Mouse (Mus musculus): ENCODE data around the gene Gm3685. TPM values are rescaled to one million over a fixed set of nuclear protein-coding genes. Genes with fewer than 3 reads are reported as not detected.
A peak's percentile ranks its signal among the peaks of the same experiment; 100 is the strongest.
"Not testable (repeated sequence)": the region's sequence is repeated elsewhere in the genome, so short reads cannot be mapped to it uniquely, and the experiment has no call there.

Gene Gm3685
- not detected in 2 replicates for polyA plus RNA-seq (2014; fragmentation: Nextera tagmentation; extraction: Ambion mirVana)

DNA sequence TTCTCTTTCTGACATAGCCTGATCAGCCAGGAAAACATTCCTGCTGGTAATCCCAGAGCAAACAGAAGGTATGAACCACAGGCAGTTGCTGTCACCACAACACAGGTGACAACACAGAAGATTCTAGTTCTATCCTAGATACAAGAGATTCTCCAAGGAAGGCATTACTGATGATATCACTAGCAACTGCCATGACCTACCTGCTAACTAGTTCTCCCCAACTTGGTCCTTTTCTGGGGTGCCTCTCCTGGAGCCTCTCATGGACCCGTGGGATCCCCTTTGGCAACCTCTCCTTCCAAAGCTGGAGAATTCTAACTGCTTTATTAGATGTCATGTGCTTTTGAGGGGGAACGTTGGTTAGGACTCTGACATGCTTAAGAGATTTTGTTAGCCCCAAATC is at the start of gene Gm3685:
Gene Gm3685, minus strand, starts transcription at position 101 of the 400 bp plus-strand sequence.
- H3K4me3 ChIP-seq (ENCODE audit: low read depth, low read length); H3K27me3 ChIP-seq (replicated peaks; ENCODE audit: control insufficient read depth, insufficient read depth, low read length); H3K27ac ChIP-seq (replicated peaks; ENCODE audit: low read depth, low read length); H3K4me2 ChIP-seq (ENCODE audit: low read depth, low read length); H3K4me1 ChIP-seq (ENCODE audit: control insufficient read depth, insufficient read depth, low read length); H3K9ac ChIP-seq (ENCODE audit: low read depth, low read length); H3K36me3 ChIP-seq (ENCODE audit: control insufficient read depth, insufficient read depth, low read length); H3K9me3 ChIP-seq (ENCODE audit: control insufficient read depth, low read length); ATAC-seq (ENCODE audit: low read depth); DNase-seq (ENCODE audit: low spot score): not testable (repeated sequence)
- WGBS: no CpG with 5 or more reads among the region's 2 CpGs

DNA sequence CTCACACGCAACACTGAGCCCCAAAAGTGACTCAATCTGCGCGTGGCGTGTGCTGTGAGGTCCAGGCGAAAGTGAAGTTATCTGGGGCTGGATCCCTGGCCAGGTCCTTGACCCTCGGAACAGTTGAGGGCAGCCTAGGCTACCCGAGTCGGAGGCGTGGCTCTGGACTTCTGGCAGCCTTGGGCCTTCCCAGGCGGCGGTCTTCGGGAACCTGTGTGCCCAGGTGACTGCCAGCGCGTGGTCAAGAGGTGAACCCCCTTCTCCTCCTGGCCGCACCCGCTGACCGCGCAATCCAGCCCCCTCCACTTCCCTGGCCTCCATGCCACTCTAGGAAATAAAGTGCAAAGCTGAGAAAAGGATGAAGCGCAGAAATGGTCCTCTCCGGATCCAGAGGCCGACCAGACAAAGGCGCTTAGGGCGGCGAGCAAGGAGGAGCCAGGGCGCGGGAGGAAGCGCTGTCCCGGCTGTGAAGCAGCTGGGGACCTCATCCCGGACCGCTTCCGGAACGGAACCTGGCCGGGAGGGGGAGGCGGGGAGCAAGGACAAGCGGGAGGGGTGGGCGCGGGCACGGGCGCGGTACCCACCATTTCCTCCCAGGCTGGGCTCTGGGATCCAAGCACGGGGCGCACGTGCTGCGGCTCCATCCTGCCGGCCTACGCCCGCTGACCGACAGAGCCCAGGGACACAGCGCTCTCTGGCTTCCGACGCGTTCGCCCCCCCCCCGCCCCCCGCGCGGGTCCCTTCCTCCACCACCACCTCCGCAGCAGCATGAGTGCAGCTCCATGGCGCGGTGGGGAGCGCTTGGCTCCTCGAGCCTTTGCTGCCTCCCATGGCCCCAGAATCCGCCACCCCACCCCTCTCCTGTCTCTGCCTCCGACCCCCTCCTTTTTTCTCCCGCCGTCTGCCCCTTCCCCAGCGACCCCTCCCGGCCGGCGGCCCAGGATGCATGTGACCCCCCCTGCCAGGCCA is 17.7 kb downstream of the Gm3685 start, which contains the start of gene Gm10406:
Gene Gm10406, minus strand, starts transcription at position 669 of the 969 bp plus-strand sequence.
- peak within 1 kb of the TSS; percentile 74 for H3K4me2 ChIP-seq (ENCODE audit: low read depth, low read length)
- H3K9ac ChIP-seq (ENCODE audit: low read depth, low read length): peak within 1 kb of the TSS; percentile 60
- not testable (repeated sequence) for H3K27ac ChIP-seq (replicated peaks; ENCODE audit: low read depth, low read length); H3K36me3 ChIP-seq (ENCODE audit: control insufficient read depth, insufficient read depth, low read length); ATAC-seq (ENCODE audit: low read depth); H3K4me1 ChIP-seq (ENCODE audit: control insufficient read depth, insufficient read depth, low read length); H3K9me3 ChIP-seq (ENCODE audit: control insufficient read depth, low read length); H3K27me3 ChIP-seq (replicated peaks; ENCODE audit: control insufficient read depth, insufficient read depth, low read length)
- peak; percentile 3 for DNase-seq (ENCODE audit: low spot score)
- 1% methylated on average over 31 of the region's 70 CpGs for WGBS
- peak within 1 kb of the TSS; percentile 42 for H3K4me3 ChIP-seq (ENCODE audit: low read depth, low read length)

- H3K9me3 ChIP-seq (ENCODE audit: control insufficient read depth, low read length); H3K36me3 ChIP-seq (ENCODE audit: control insufficient read depth, insufficient read depth, low read length); H3K4me1 ChIP-seq (ENCODE audit: control insufficient read depth, insufficient read depth, low read length); H3K9ac ChIP-seq (ENCODE audit: low read depth, low read length); DNase-seq (ENCODE audit: low spot score); H3K27ac ChIP-seq (replicated peaks; ENCODE audit: low read depth, low read length); H3K27me3 ChIP-seq (replicated peaks; ENCODE audit: control insufficient read depth, insufficient read depth, low read length); ATAC-seq (ENCODE audit: low read depth): not testable (repeated sequence)
- Histone ChIP-seq H3K4me2 (ENCODE audit: low read depth, low read length) (peak overlapping the region; percentile 74), H3K4me3 (ENCODE audit: low read depth, low read length) (peak overlapping the region; percentile 42)
- 4% methylated on average over 9 of the region's 9 CpGs for WGBS
These were observed 18.5 kb downstream of the Gm3685 start for GRCm38 (mm10) chr14:7026274-7026673.

Other genes starting within 250 kb of the Gm3685 start
- not detected in 2 replicates for gene Gm3642, start 204.7 kb downstream of the Gm3685 start, polyA plus RNA-seq (2014; fragmentation: Nextera tagmentation; extraction: Ambion mirVana)
- gene Gm3667, start 155.0 kb downstream of the Gm3685 start, polyA plus RNA-seq (2014; fragmentation: Nextera tagmentation; extraction: Ambion mirVana): 0.97 and 1.3 TPM in 2 replicates
- not detected in 2 replicates for gene Gm6356, start 71.2 kb downstream of the Gm3685 start, polyA plus RNA-seq (2014; fragmentation: Nextera tagmentation; extraction: Ambion mirVana)
- 0.54 and 0.60 TPM in 2 replicates for gene Gm10406, start 17.5 kb downstream of the Gm3685 start, polyA plus RNA-seq (2014; fragmentation: Nextera tagmentation; extraction: Ambion mirVana)
- gene Gm3696, start 55.7 kb upstream of the Gm3685 start, polyA plus RNA-seq (2014; fragmentation: Nextera tagmentation; extraction: Ambion mirVana): 1.1 and 1.2 TPM in 2 replicates
- not detected in 2 replicates for gene Gm6676, start 80.4 kb upstream of the Gm3685 start, polyA plus RNA-seq (2014; fragmentation: Nextera tagmentation; extraction: Ambion mirVana)
- gene Gm3512, start 129.6 kb upstream of the Gm3685 start, polyA plus RNA-seq (2014; fragmentation: Nextera tagmentation; extraction: Ambion mirVana): 3.0 and 3.8 TPM in 2 replicates
- not detected in 2 replicates for gene Gm16434, start 149.6 kb upstream of the Gm3685 start, polyA plus RNA-seq (2014; fragmentation: Nextera tagmentation; extraction: Ambion mirVana)
- gene Gm3727, start 219.7 kb upstream of the Gm3685 start, polyA plus RNA-seq (2014; fragmentation: Nextera tagmentation; extraction: Ambion mirVana): not detected in 2 replicates

Data from embryonic facial prominence, embryonic 14.5 days (tissue).